Mouse (Mus musculus): ENCODE data around the gene Sft2d2.

Sft2d2 gene

DNA sequence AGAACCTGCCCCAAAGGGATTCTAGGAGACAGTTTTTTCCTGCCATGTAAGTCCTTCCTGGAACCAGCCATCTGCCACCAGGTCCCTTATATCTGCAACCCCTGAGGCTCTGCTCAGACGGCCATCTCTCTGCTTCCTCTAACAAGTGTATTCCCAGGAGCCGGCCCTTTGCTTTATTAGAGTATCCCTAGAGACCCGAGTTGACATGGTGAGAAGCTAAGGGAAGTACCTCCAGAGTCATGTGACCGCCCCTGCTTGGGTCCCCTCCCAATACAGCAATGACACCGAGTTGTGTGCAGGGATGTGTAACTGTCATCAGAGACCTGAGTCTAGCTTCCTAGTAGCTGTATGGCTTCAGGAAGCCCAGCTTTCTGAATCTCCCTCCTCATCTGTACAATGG, 61.0 kb downstream of the Sft2d2 start:
- no peak for DNase-seq (ENCODE audit: low spot score)

GRCm38 (mm10) chr1:165132187-165132877, 61.9 kb downstream of the Sft2d2 start:
- peak; percentile 66 for DNase-seq (ENCODE audit: low spot score)

GRCm38 (mm10) chr1:165129573-165129972, 64.7 kb downstream of the Sft2d2 start:
- no peak for DNase-seq (ENCODE audit: low spot score)
